Mouse (Mus musculus): ENCODE results near the gene Olfr1160.

The Olfr1160 gene

GRCm38 (mm10) chr2:88007515-88008318 is at the start of gene Olfr1160:
Olfr1160 (minus strand) TSS chr2:88008268.

GRCm38 (mm10) chr2:88051029-88051428 is 43.0 kb upstream of the Olfr1160 start, which contains the start of gene Olfr1162:
Olfr1162 (minus strand) TSS chr2:88051129.
- 89% methylated on average over 1 of the region's 1 CpGs for WGBS

GRCm38 (mm10) chr2:88037599-88037998 is 29.5 kb upstream of the Olfr1160 start, which contains the start of gene Olfr73:
Olfr73 (minus strand) TSS chr2:88037699.

GRCm38 (mm10) chr2:88022474-88022873 is 14.4 kb upstream of the Olfr1160 start, which contains the start of gene Olfr1161:
Olfr1161 (plus strand) TSS chr2:88022774.
- WGBS, result 81% methylated on average over 1 of the region's 1 CpGs

DNA sequence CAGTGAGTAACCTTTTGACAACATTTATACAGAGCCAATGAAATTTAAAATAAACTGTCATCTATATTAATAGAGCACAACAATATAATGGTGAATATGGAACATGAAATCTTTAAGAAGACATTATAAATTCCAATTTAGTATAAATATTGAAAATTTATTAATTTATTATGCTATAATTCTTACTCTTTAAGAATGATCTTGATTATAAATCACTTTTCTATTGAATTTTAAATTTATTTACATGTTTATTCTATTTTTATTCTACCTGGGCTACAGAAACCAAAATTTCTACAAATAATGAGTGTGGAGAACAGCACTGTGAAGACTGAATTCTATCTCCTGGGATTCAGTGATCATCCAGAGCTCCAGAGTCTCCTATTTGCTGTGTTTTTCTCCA is 18.3 kb downstream of the Olfr1160 start, which contains the start of gene Olfr1158:
Gene Olfr1158 (plus strand): TSS at position 301 of the 400 bp plus-strand sequence.

DNA sequence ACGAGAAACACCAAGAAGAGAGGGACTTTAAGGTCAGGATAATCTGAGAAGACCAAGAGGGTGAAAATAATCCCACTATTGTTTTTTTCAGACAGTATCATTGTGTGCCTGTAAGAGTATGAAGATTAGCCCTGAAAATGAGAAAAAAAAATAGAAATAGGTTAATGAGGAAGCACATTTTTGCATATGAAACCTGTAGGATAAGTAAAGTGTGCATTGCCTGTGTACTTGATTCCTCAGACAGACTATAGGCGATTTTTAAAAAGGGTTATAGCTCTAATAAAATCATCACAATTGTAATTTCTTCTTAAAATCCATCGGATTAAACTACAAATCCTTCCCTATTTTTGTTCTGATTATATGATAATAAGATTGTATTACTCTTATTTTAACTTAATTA is 33.5 kb downstream of the Olfr1160 start, which contains the start of gene Olfr74:
Gene Olfr74 (minus strand): TSS at position 101 of the 400 bp plus-strand sequence.
- WGBS, result 72% methylated on average over 3 of the region's 3 CpGs

DNA sequence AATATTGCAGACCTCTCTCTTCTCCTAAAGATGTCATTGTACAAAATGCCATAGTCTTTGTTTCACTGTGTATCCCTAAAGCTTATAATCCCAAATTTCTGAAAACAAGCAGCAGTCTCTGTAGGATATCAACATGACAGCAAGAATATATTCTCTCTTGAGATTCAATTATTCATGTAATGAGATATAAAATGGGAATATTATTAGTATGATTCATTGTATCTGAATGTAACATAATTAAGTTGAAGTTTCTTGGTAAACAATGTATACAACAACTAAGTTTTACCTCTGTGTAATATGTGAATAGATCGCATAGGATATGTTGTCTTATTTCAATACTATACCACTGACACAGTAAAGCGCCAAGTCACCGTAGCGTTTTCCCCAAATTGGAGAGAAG is 39.9 kb downstream of the Olfr1160 start, which contains the start of gene Olfr1157:
Gene Olfr1157 (minus strand): TSS at position 101 of the 400 bp plus-strand sequence.
- WGBS, result 95% methylated on average over 4 of the region's 4 CpGs

GRCm38 (mm10) chr2:87953000-87953399 is 55.1 kb downstream of the Olfr1160 start, which contains the start of gene Olfr1156:
Olfr1156 (minus strand) TSS chr2:87953100.

Data from cerebral cortex, adult 2 months (tissue).